Mouse (Mus musculus) embryonic fibroblast, embryonic 13.5 days (primary cell): ENCODE measurements around the gene Tnfsf14. TPM values are rescaled to one million over a fixed set of nuclear protein-coding genes. Genes with fewer than 3 reads are reported as not detected.

ENCODE experiments used
- H3K27ac ChIP-seq: 2 replicates; pipeline ENCODE4 v1.5.1; 2012; ENCODE audit warnings: low read length, control low read depth, inconsistent platforms; ENCODE audit not compliant: insufficient read depth
- H3K4me1 ChIP-seq: 2 replicates; pipeline ENCODE4 v1.6.1; 2011; ENCODE audit warnings: low read length; ENCODE audit not compliant: control insufficient read depth, insufficient read depth
- H3K4me3 ChIP-seq: 2 replicates; pipeline ENCODE4 v1.5.1; 2011; ENCODE audit warnings: mild to moderate bottlenecking, control low read depth, low read length; ENCODE audit not compliant: insufficient read depth
- CTCF ChIP-seq: IDR thresholded peaks from 2 replicates; pipeline ENCODE4 v1.5.1; 2011; ENCODE audit warnings: mild to moderate bottlenecking, control low read depth, low read length, moderate library complexity, borderline replicate concordance; ENCODE audit not compliant: insufficient read depth
- POLR2A ChIP-seq: IDR thresholded peaks from 2 replicates; pipeline ENCODE4 v1.6.1; 2011; ENCODE audit warnings: low read depth, mild to moderate bottlenecking, control low read depth, low read length, moderate library complexity
- polyA plus RNA-seq: library from polyadenylated mRNA; stranded (reverse); fragments of >200 nt; gene quantifications from 2 replicates; pipeline ENCODE4 v1.2.4, GENCODE M21; 2011; ENCODE audit warnings: low read depth; ENCODE audit not compliant: missing spikeins, insufficient read length

Tnfsf14 gene
- polyA plus RNA-seq, 1 experiment, result not detected

GRCm38 (mm10) chr17:57228014-57228413, 34.0 kb upstream of the Tnfsf14 start, which contains the start of gene C3:
TSS of gene C3 (minus strand) at chr17:57228136.
- Histone ChIP-seq H3K4me1 (no peaks in the 10 kb centered on the region), H3K27ac (no peak within 1 kb of the TSS), H3K4me3 (no peak within 1 kb of the TSS)
- no peak for TF ChIP-seq POLR2A
- no peak for TF ChIP-seq CTCF

GRCm38 (mm10) chr17:57227468-57227867, 33.5 kb upstream of the Tnfsf14 start:
- Histone ChIP-seq H3K4me1 (no peaks in the 10 kb centered on the region), H3K27ac (no peak overlapping the region), H3K4me3 (no peak overlapping the region)
- TF ChIP-seq POLR2A, result no peak
- no peak for TF ChIP-seq CTCF

DNA sequence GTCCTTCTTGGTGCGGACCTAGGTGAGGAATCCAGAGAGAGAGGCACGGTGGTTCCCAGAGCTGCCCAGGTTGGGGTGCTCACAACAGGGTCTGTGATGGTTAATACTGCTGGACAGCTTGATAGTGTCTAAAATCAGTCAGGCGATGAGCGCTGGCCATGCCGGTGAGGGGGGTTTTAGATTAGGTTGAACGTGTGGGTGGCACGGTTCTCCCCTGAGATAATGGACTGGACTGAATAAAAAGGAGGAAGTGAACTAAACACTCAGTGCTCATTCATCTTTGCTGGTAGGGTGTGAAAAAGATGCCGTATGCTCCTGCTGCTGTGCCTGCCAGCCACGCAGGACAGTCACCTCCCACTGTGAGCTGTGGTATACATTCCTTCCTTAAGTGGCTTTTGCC, 29.3 kb upstream of the Tnfsf14 start:
- Histone ChIP-seq H3K4me3 (no peak overlapping the region), H3K27ac (no peak overlapping the region), H3K4me1 (no peaks in the 10 kb centered on the region)
- no peak for TF ChIP-seq CTCF
- TF ChIP-seq POLR2A, result no peak

DNA sequence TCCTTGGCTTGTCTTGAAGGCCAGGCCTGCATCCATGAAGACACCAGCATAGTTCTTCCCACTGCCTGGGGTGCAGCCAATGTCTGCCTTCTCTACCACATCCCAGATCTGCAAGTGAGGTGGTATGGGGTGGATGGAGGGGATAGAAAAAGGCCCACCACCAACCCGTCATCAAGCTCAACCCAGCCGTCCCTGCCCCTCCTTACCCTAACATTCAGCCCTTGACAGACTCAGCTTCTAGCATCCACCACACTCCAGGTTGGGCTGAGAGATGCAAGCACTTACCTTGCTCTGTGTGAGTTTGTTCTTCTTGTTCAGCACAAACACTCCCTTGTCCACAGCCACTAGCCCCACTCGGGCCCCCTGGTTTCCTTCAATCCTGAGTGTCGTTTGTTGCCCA, 27.9 kb upstream of the Tnfsf14 start:
- Histone ChIP-seq H3K27ac (no peak overlapping the region), H3K4me3 (no peak overlapping the region), H3K4me1 (no peaks in the 10 kb centered on the region)
- TF ChIP-seq POLR2A (no peak), CTCF (no peak)

GRCm38 (mm10) chr17:57219884-57220207, 25.9 kb upstream of the Tnfsf14 start:
- Histone ChIP-seq H3K4me3 (no peak overlapping the region), H3K4me1 (no peaks in the 10 kb centered on the region), H3K27ac (no peak overlapping the region)
- TF ChIP-seq CTCF (no peak), POLR2A (no peak)

DNA sequence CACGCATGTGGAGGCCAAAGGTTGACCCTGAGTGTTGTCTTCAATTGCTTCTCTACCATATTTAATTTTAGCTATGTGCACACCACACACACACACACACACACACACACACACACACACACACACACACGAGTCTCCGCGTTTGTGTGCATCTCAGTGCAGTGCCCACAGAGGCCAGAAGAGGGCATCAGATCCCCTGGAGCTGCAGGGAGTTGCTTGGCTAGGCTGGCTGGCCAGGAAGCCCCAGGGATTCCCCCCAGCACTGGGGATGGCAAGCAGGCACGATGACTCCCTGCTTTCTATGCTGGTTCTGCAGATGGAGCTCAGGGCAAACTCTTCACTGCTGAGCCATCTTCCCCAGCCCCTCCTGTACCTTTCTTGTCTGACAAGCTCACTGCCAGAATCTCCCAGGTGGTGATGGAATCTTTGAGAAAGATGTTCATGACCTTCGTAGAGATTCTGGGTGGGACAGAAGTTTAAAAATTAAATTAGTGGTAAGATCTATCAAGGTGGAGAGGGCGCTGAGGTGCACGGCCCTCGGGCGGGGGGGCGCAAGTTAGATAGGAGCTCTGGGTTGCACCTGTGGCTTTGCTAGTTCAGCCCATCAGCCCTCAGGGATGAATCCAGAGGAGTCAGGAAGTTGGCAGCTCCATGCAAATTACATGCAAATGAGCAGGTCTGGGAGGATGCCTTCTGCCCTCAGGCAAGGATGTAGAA, 25.3 kb upstream of the Tnfsf14 start:
- H3K4me1 ChIP-seq, result no peaks in the 10 kb centered on the region
- H3K4me3 ChIP-seq, result no peak overlapping the region
- H3K27ac ChIP-seq, result no peak overlapping the region
- peak; percentile 81 for TF ChIP-seq CTCF
- no peak for TF ChIP-seq POLR2A

DNA sequence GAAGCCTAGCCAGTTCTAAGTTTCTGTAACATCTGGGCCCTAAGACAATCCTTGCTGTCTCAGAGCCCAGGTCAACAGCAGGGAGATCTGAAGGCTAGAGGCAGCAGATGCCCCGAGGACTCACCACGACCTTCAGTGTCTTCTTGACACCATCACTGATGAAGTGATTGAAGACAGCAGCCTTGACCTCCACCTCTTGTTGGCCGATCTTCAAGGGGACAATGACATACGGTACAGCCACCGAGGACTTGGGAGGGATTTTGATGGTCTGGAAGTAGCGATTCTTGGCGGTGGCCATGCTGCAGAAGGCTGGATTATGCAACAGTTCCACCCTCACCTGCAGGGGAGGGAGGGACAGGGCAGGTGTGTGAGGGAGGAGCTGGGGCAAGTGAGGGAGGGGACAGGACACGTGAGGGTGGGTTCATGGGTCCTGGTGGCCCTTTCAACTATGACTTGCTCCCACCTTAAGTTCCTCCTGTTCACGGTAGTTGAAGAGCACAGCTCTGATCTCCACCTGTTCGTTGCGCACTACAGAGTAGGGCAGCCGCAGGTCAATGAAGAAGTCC, 24.4 kb upstream of the Tnfsf14 start:
- TF ChIP-seq CTCF, result no peak
- TF ChIP-seq POLR2A, result no peak

GRCm38 (mm10) chr17:57214676-57215387, 20.9 kb upstream of the Tnfsf14 start:
- Histone ChIP-seq H3K4me1 (no peaks in the 10 kb centered on the region), H3K27ac (no peak overlapping the region), H3K4me3 (no peak overlapping the region)
- TF ChIP-seq CTCF, result no peak

More for the DNA sequence above, 24.4 kb upstream of the Tnfsf14 start:
- Histone ChIP-seq H3K4me1 (no peaks in the 10 kb centered on the region), H3K4me3 (no peak overlapping the region), H3K27ac (no peak overlapping the region)

DNA sequence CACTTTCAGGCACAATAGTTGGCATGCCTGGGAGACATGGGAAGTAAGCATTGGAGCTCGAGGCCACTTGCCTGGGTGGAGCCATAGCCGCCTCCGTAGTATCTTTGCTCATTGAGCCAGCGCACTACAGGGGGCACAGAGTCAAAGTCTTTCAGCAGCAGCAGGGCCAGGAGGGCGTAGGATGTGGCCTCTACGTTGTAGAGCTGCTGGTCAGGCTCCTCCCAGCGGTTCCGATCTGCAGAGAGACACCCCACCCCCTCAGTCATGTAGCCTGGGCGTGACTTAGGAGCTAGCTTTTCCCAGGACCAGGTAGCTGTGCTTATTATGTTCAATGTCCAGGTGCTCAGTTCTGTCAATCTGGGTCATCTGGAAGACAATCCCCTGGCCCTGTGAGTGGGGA, 17.5 kb upstream of the Tnfsf14 start:
- H3K4me3 ChIP-seq, result no peak overlapping the region
- TF ChIP-seq POLR2A, result no peak
- TF ChIP-seq CTCF, result no peak
- no peak overlapping the region for H3K27ac ChIP-seq
- no peaks in the 10 kb centered on the region for H3K4me1 ChIP-seq

DNA sequence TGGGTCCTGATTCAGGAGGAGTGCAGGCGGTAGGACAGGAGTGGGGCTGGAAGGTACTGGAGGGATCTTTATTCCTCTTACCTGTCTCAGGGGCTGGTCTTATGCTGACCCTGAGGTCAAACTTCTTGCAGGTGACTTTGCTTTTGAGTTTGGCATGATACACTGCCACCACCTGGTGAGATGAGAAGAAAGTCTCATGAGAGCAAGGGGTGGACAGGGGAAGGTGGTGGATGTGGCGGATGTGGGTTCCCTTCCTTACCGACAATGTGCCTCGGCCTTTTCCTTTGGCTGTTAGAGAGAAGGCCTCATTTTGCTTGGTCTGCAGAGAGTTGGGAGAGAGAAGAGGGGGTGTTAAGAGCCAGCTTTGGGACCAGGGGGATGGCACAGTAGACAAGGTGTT, 15.4 kb upstream of the Tnfsf14 start:
- Histone ChIP-seq H3K27ac (no peak overlapping the region), H3K4me3 (no peak overlapping the region), H3K4me1 (no peaks in the 10 kb centered on the region)
- TF ChIP-seq POLR2A (no peak), CTCF (no peak)

DNA sequence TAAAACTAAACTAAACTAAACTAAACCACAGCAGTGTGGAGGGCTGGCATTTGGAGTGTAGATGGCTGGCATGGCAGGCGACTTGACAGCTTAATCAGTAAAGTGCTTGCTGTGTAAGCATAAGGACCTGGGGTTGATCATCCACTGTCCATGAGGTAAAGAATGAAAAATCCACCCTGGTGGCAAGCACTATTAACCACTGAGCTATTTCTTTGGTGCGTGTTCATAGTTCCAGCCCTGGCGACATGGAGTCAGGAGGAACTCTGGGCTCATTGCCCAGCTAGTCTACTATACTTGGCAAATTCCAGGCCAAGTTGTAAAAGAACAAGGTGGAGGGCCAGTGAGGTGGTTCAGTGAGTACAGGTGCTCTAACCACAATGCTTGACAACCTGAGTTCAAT, 14.0 kb upstream of the Tnfsf14 start:
- TF ChIP-seq POLR2A, result no peak
- no peak for TF ChIP-seq CTCF
- Histone ChIP-seq H3K4me3 (no peak overlapping the region), H3K4me1 (no peaks in the 10 kb centered on the region), H3K27ac (no peak overlapping the region)
